Mouse (Mus musculus): ENCODE data around the gene Pgap1. TPM values are rescaled to one million over a fixed set of nuclear protein-coding genes. Genes with fewer than 3 reads are reported as not detected.

Gene Pgap1
- polyA plus RNA-seq, 1 experiment = 30.1 TPM

GRCm38 (mm10) chr1:54531170-54531569 lies 26.3 kb downstream of the Pgap1 start:
- Histone ChIP-seq H3K4me3 (ENCODE audit: insufficient read depth, low read length) (no peak overlapping the region), H3K4me1 (ENCODE audit: control insufficient read depth, insufficient read depth, low read length) (no peaks in the 10 kb centered on the region), H3K27ac (ENCODE audit: insufficient read depth, low read depth, low read length) (no peak overlapping the region)
- TF ChIP-seq POLR2A (IDR thresholded peaks at IDR 0.05; ENCODE audit: borderline replicate concordance, low read depth, low read length) = no peak
- no peak for TF ChIP-seq CTCF (IDR thresholded peaks at IDR 0.05; ENCODE audit: low read depth, low read length)

DNA sequence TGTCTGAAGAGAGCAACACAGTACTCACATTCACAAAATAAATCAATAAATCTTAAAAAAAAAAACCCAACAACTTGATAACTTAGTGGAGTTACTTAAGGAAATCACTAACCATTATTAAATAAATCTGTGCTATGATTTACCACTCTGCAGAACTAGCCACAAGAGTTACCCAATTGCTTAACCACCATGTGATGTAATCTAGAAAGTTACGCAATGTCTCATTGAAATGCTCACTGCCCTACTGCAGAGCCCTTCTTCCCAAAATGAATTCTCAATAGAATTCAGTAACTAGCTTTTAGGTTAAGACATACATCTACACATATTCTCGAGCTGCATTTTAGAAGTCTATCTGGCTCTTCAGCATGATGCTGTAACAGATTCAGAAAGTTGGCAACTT lies 33.8 kb downstream of the Pgap1 start:
- Histone ChIP-seq H3K4me1 (ENCODE audit: control insufficient read depth, insufficient read depth, low read length) (peaks cover 7% of the 10 kb centered on the region), H3K4me3 (ENCODE audit: insufficient read depth, low read length) (no peak overlapping the region), H3K27ac (ENCODE audit: insufficient read depth, low read depth, low read length) (peak overlapping the region; percentile 30; the same call in 1 of the 2 replicates)
- TF ChIP-seq CTCF (IDR thresholded peaks at IDR 0.05; ENCODE audit: low read depth, low read length) = no peak
- TF ChIP-seq POLR2A (IDR thresholded peaks at IDR 0.05; ENCODE audit: borderline replicate concordance, low read depth, low read length) = no peak

GRCm38 (mm10) chr1:54520062-54520577 lies 37.4 kb downstream of the Pgap1 start:
- Histone ChIP-seq H3K27ac (ENCODE audit: insufficient read depth, low read depth, low read length) (no peak overlapping the region), H3K4me1 (ENCODE audit: control insufficient read depth, insufficient read depth, low read length) (peaks cover 7% of the 10 kb centered on the region), H3K4me3 (ENCODE audit: insufficient read depth, low read length) (no peak overlapping the region)
- TF ChIP-seq POLR2A (IDR thresholded peaks at IDR 0.05; ENCODE audit: borderline replicate concordance, low read depth, low read length) = no peak
- no peak for TF ChIP-seq CTCF (IDR thresholded peaks at IDR 0.05; ENCODE audit: low read depth, low read length)

DNA sequence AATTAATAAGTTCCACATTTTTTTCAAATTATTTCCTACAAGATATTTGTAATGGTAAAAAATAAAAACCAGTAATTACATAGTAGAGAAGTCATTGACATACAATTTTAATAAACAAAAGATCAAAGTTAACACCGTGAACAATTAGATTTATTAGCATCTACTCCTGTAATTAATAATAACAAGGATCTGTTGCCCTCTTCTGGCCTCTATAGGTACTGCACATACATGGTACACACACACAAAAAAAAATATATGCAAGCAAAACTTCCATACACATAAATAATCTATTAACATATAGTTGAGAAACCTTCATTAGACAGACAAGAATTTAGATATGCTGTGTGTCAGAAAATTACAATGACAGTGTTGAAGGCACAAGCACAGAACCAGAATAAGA lies 43.6 kb downstream of the Pgap1 start:
- no peaks in the 10 kb centered on the region for H3K4me1 ChIP-seq (ENCODE audit: control insufficient read depth, insufficient read depth, low read length)
- H3K4me3 ChIP-seq (ENCODE audit: insufficient read depth, low read length) = no peak overlapping the region
- TF ChIP-seq CTCF (IDR thresholded peaks at IDR 0.05; ENCODE audit: low read depth, low read length) = no peak
- no peak for TF ChIP-seq POLR2A (IDR thresholded peaks at IDR 0.05; ENCODE audit: borderline replicate concordance, low read depth, low read length)
- no peak overlapping the region for H3K27ac ChIP-seq (ENCODE audit: insufficient read depth, low read depth, low read length)

- H3K4me1 ChIP-seq (ENCODE audit: control insufficient read depth, insufficient read depth, low read length) = no peaks in the 10 kb centered on the region
- H3K4me3 ChIP-seq (ENCODE audit: insufficient read depth, low read length) = no peak overlapping the region
- TF ChIP-seq POLR2A (IDR thresholded peaks at IDR 0.05; ENCODE audit: borderline replicate concordance, low read depth, low read length) = no peak
- no peak for TF ChIP-seq CTCF (IDR thresholded peaks at IDR 0.05; ENCODE audit: low read depth, low read length)
- no peak overlapping the region for H3K27ac ChIP-seq (ENCODE audit: insufficient read depth, low read depth, low read length)
These were observed 59.0 kb downstream of the Pgap1 start for GRCm38 (mm10) chr1:54498496-54498895.

GRCm38 (mm10) chr1:54496254-54496653 lies 61.2 kb downstream of the Pgap1 start:
- Histone ChIP-seq H3K27ac (ENCODE audit: insufficient read depth, low read depth, low read length) (no peak overlapping the region), H3K4me3 (ENCODE audit: insufficient read depth, low read length) (no peak overlapping the region), H3K4me1 (ENCODE audit: control insufficient read depth, insufficient read depth, low read length) (peaks cover 2% of the 10 kb centered on the region)
- TF ChIP-seq CTCF (IDR thresholded peaks at IDR 0.05; ENCODE audit: low read depth, low read length) (no peak), POLR2A (IDR thresholded peaks at IDR 0.05; ENCODE audit: borderline replicate concordance, low read depth, low read length) (no peak)

DNA sequence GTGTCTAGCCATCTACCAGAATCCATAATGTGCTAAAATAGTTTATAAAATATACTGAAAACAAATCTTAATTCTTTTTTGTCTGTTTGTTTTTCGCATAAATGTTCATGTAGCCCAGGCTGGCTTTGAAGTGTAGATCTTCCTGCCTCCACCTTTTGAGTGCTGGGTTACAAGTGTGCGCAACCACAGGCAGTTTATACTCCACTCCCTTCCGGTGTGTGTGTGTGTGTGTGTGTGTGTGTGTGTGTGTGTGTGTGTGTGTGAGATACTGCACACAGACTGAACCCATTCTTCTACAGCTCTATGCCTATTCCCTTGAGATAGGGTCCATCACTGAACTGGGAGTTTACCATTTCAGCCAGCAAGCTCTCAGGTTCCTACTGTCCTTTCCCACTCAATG lies 64.0 kb downstream of the Pgap1 start:
- TF ChIP-seq CTCF (IDR thresholded peaks at IDR 0.05; ENCODE audit: low read depth, low read length) (no peak), POLR2A (IDR thresholded peaks at IDR 0.05; ENCODE audit: borderline replicate concordance, low read depth, low read length) (no peak)
- Histone ChIP-seq H3K4me3 (ENCODE audit: insufficient read depth, low read length) (no peak overlapping the region), H3K27ac (ENCODE audit: insufficient read depth, low read depth, low read length) (no peak overlapping the region), H3K4me1 (ENCODE audit: control insufficient read depth, insufficient read depth, low read length) (peaks cover 2% of the 10 kb centered on the region)

DNA sequence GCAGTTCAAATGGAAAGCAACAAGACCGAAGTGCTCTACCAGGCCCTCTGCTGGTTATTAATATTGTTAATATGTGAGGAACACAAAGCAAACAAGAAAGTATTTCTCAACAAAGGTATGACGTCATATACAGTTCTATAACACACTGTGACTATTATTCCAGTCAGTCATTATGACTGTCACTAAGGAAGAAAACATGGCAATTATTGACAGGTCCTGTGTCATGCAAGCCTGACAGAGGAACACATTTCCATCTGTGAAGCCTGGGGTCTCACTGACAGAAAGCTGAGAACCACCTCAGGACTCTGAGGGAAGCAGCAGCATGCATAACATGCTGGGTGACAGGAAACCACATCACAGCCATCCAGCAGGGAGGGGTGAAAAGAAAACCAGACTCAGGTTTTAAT lies 65.0 kb downstream of the Pgap1 start:
- H3K4me3 ChIP-seq (ENCODE audit: insufficient read depth, low read length) = no peak overlapping the region
- H3K27ac ChIP-seq (ENCODE audit: insufficient read depth, low read depth, low read length) = no peak overlapping the region
- peaks cover 2% of the 10 kb centered on the region for H3K4me1 ChIP-seq (ENCODE audit: control insufficient read depth, insufficient read depth, low read length)
- TF ChIP-seq POLR2A (IDR thresholded peaks at IDR 0.05; ENCODE audit: borderline replicate concordance, low read depth, low read length) = no peak
- TF ChIP-seq CTCF (IDR thresholded peaks at IDR 0.05; ENCODE audit: low read depth, low read length) = no peak

DNA sequence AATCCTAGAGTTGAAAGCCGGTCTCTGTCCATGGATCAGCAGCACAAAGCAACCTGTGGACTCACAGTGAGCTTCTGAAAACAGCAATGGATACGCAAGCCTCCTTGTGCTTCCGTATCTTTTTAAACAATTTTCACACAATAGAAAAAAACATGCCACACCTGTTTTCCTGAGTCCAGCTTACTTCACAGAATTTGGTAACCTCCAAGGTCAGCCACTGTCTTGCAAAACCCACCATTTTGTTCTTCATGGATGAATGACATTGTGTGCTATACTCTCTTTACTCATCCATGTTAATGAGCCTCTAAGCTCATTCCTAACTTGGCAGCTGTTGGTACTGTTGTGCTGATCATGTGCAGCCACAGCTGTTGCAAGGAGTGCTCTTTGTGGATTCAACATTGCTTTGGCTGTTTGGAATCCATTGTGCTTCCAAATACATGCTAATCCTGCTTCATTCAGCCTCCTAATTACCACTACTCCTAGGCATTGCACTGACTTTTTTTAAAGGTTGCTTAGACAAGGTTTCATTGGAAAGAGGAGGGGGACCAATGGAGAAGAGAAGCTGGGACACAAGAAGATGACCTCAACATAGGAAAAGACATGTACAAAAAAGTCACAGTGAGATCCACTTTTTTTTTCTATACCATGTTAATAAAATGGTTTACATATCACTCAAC lies 72.6 kb downstream of the Pgap1 start:
- Histone ChIP-seq H3K4me1 (ENCODE audit: control insufficient read depth, insufficient read depth, low read length) (no peaks in the 10 kb centered on the region), H3K27ac (ENCODE audit: insufficient read depth, low read depth, low read length) (no peak overlapping the region), H3K4me3 (ENCODE audit: insufficient read depth, low read length) (no peak overlapping the region)
- no peak for TF ChIP-seq POLR2A (IDR thresholded peaks at IDR 0.05; ENCODE audit: borderline replicate concordance, low read depth, low read length)
- TF ChIP-seq CTCF (IDR thresholded peaks at IDR 0.05; ENCODE audit: low read depth, low read length) = no peak

GRCm38 (mm10) chr1:54480491-54480890 lies 77.0 kb downstream of the Pgap1 start:
- H3K4me3 ChIP-seq (ENCODE audit: insufficient read depth, low read length) = no peak overlapping the region
- TF ChIP-seq POLR2A (IDR thresholded peaks at IDR 0.05; ENCODE audit: borderline replicate concordance, low read depth, low read length) (no peak), CTCF (IDR thresholded peaks at IDR 0.05; ENCODE audit: low read depth, low read length) (no peak)
- no peaks in the 10 kb centered on the region for H3K4me1 ChIP-seq (ENCODE audit: control insufficient read depth, insufficient read depth, low read length)
- no peak overlapping the region for H3K27ac ChIP-seq (ENCODE audit: insufficient read depth, low read depth, low read length)
